Mouse (Mus musculus): ENCODE measurements around the gene Idi1. TPM values are rescaled to one million over a fixed set of nuclear protein-coding genes. Genes with fewer than 3 reads are reported as not detected.
A peak's percentile ranks its signal among the peaks of the same experiment; 100 is the strongest.
"Not testable (repeated sequence)": the region's sequence is repeated elsewhere in the genome, so short reads cannot be mapped to it uniquely, and the experiment has no call there.

Idi1 gene
- total and polyA plus RNA-seq, 3 experiments = 3.0 to 4.9 (median 4.5) TPM

DNA sequence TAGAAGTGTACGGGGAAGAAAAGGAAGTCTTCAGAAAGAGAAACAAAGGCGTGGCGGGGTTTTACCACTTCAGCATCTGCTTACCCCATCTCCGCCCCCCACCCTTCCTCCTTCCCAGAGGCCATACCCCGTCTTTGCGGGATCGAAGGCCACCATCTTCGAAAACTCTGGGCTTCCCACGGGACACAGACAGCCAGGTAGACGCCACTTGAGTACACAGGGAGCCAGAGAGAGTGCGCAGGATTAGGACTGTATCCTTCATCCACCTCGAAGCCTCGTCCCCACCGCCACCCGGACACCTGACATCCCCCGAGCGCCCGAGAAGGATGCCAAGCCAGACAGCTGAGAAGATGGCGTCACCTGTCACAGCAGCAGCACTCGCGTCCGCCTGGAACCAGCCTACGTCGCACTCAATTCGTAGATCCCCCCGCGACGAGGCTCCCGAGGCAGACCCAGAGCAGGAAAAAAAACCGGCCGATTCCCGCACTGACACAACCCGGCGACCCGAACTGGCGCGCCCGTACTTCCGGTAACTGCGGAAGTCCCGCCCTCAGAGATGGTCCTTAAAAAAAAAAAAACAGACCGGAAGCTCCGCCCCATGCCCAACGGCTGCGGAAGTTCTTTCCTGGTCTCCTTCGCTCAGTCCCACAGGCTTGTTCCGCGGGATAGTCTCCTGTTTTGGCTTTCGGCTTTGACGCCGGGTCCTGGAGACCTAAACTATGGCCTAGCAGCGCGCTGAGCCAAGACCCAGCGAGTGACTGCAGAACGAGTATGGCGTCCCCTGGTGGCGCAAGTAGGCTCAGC, 14.6 kb upstream of the Idi1 start:
- peak overlapping the region; percentile 88 for H3K9ac ChIP-seq (ENCODE audit: low read depth, low read length)
- no peaks in the 10 kb centered on the region for H3K79me2 ChIP-seq (replicated peaks; ENCODE audit: control insufficient read depth, insufficient read depth, low read length)
- peak; percentile 91 to 93 for DNase-seq
- TF ChIP-seq POLR2A (IDR thresholded peaks at IDR 0.05; ENCODE audit: insufficient read depth, low read depth, low read length) (peak; percentile 98), CTCF (IDR thresholded peaks at IDR 0.05) (peak; percentile 99), EP300 (IDR thresholded peaks at IDR 0.05; ENCODE audit: insufficient read depth, low read depth, low read length) (peak; percentile 91)
- intact Hi-C loops (cut with DNase I) = loop anchor here (2.0 to 10.0 kb wide), 4 partner anchors 14 to 126 kb away; partner anchors contain the start of genes Gtpbp4 and Idi1
- H3K4me3 ChIP-seq = peak overlapping the region; percentile 87
- peaks cover 27% of the 10 kb centered on the region for H3K36me3 ChIP-seq (ENCODE audit: control insufficient read depth, insufficient read depth, low read length)
- no peaks in the 10 kb centered on the region for H3K27me3 ChIP-seq (ENCODE audit: control insufficient read depth, insufficient read depth, low read length)
- peaks cover 10% of the 10 kb centered on the region for H3K4me1 ChIP-seq (ENCODE audit: control insufficient read depth, insufficient read depth, low read length)
- H3K27ac ChIP-seq = peak overlapping the region; percentile 91
- under 1% methylated on average over 57 of the region's 57 CpGs for WGBS

DNA sequence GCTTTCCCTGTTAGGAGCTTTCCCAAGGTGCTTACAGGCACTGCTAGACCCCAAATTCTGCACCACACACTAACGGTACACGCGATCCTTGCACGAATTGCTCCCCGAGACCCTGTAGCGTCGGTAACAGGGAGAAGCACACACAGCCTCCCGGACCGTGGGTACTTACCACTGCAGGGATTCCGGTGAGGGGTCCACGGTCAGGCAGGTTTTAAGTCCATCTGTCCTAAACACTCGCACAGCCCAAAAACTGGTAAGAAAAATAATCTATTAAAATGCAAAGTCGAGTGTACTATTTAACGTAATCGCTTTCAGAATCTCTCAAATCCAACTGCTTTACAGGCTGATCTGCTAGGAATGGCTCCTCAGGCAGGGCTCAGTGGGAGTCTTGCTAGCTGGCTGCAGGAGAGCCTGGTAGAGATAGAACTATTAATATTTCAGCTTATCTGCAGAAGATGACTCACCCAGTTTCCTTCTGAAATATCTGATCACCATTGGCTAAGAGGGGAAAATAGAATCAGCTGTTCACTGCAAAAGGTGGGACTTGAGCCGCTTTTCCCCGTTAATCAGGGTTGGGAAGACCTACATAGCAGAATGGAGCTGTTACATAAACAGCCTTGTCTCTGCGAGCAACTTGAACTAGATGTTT, 13.9 kb upstream of the Idi1 start, which contains the start of gene Wdr37:
Wdr37 (minus strand) TSS at position 596 of the 649 bp plus-strand sequence.
- Histone ChIP-seq H3K9ac (ENCODE audit: low read depth, low read length) (peak within 1 kb of the TSS; percentile 88), H3K27me3 (ENCODE audit: control insufficient read depth, insufficient read depth, low read length) (no peaks in the 10 kb centered on the region), H3K36me3 (ENCODE audit: control insufficient read depth, insufficient read depth, low read length) (peaks cover 21% of the 10 kb centered on the region), H3K4me3 (peak within 1 kb of the TSS; percentile 87), H3K4me1 (ENCODE audit: control insufficient read depth, insufficient read depth, low read length) (peaks cover 7% of the 10 kb centered on the region), H3K79me2 (replicated peaks; ENCODE audit: control insufficient read depth, insufficient read depth, low read length) (no peaks in the 10 kb centered on the region), H3K27ac (peak within 1 kb of the TSS; percentile 91)
- no peak for DNase-seq
- WGBS = under 1% methylated on average over 18 of the region's 18 CpGs
- intact Hi-C loops (cut with DNase I) = loop anchor here (2.0 to 10.0 kb wide), 4 partner anchors 13 to 125 kb away; partner anchors contain the start of genes Gtpbp4 and Idi1
- TF ChIP-seq CTCF (IDR thresholded peaks at IDR 0.05) (no peak; the same call in 1 of the 2 replicates), POLR2A (IDR thresholded peaks at IDR 0.05; ENCODE audit: insufficient read depth, low read depth, low read length) (no peak), EP300 (IDR thresholded peaks at IDR 0.05; ENCODE audit: insufficient read depth, low read depth, low read length) (no peak; the same call in 1 of the 2 replicates)

DNA sequence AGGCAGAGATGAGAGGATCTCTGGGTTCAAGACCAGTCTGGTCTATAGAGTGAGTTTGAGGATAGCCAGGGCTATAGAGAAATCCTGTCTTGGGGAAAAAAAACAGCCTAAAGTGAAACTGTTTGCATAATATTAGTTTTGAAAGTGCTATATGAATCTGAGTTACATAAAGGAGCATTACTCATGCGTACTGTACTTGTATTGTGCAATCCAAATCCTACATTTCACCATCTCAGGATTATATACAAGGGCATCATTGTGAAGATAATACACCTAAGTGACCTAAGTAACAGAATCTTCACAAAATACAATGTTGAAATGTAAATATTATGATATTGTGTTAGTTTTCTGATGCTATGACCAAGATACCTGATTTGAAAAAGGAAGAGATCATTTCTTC, 11.5 kb upstream of the Idi1 start:
- no peak overlapping the region for H3K27ac ChIP-seq
- H3K79me2 ChIP-seq (replicated peaks; ENCODE audit: control insufficient read depth, insufficient read depth, low read length) = no peaks in the 10 kb centered on the region
- intact Hi-C loops (cut with DNase I) = loop anchor here (10.0 kb wide), 1 partner anchor 89 kb away; no protein-coding TSS in a partner anchor
- H3K4me1 ChIP-seq (ENCODE audit: control insufficient read depth, insufficient read depth, low read length) = peaks cover 3% of the 10 kb centered on the region; the same call in 1 of the 2 replicates
- H3K9ac ChIP-seq (ENCODE audit: low read depth, low read length) = no peak overlapping the region
- no peak for TF ChIP-seq CTCF (IDR thresholded peaks at IDR 0.05)
- no peak for TF ChIP-seq POLR2A (IDR thresholded peaks at IDR 0.05; ENCODE audit: insufficient read depth, low read depth, low read length)
- no peak for TF ChIP-seq EP300 (IDR thresholded peaks at IDR 0.05; ENCODE audit: insufficient read depth, low read depth, low read length)
- no peak overlapping the region for H3K4me3 ChIP-seq
- 98% methylated on average over 1 of the region's 1 CpGs for WGBS
- peaks cover 9% of the 10 kb centered on the region for H3K36me3 ChIP-seq (ENCODE audit: control insufficient read depth, insufficient read depth, low read length)
- no peak for DNase-seq
- H3K27me3 ChIP-seq (ENCODE audit: control insufficient read depth, insufficient read depth, low read length) = no peaks in the 10 kb centered on the region

DNA sequence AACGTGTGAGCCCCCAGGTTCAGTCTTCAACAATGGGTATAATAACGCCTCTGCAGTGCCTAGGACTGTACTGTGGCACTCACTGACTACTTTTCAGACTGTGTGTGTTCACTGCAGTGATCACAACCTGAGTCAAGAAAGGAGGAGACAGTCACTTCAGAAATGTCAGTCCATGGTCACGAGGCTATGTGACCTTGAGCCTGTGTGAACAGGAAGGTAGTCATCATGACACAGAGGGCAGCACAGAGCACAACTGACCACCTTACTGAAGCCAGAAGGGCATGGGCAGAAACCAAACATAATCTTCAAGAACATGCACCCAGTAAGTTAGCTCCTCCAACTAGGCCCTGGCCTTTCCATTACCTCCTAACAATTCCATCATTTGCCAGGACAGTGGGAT, 3.7 kb upstream of the Idi1 start:
- TF ChIP-seq POLR2A (IDR thresholded peaks at IDR 0.05; ENCODE audit: insufficient read depth, low read depth, low read length) (no peak), EP300 (IDR thresholded peaks at IDR 0.05; ENCODE audit: insufficient read depth, low read depth, low read length) (no peak), CTCF (IDR thresholded peaks at IDR 0.05) (no peak)
- H3K27me3 ChIP-seq (ENCODE audit: control insufficient read depth, insufficient read depth, low read length) = no peaks in the 10 kb centered on the region
- no peak for DNase-seq
- H3K4me3 ChIP-seq = no peak overlapping the region
- no peak overlapping the region for H3K9ac ChIP-seq (ENCODE audit: low read depth, low read length)
- intact Hi-C loops (cut with DNase I) = no loop called here
- WGBS = 55% methylated on average over 3 of the region's 3 CpGs
- H3K4me1 ChIP-seq (ENCODE audit: control insufficient read depth, insufficient read depth, low read length) = no peaks in the 10 kb centered on the region
- H3K36me3 ChIP-seq (ENCODE audit: control insufficient read depth, insufficient read depth, low read length) = no peaks in the 10 kb centered on the region
- H3K79me2 ChIP-seq (replicated peaks; ENCODE audit: control insufficient read depth, insufficient read depth, low read length) = no peaks in the 10 kb centered on the region
- no peak overlapping the region for H3K27ac ChIP-seq

DNA sequence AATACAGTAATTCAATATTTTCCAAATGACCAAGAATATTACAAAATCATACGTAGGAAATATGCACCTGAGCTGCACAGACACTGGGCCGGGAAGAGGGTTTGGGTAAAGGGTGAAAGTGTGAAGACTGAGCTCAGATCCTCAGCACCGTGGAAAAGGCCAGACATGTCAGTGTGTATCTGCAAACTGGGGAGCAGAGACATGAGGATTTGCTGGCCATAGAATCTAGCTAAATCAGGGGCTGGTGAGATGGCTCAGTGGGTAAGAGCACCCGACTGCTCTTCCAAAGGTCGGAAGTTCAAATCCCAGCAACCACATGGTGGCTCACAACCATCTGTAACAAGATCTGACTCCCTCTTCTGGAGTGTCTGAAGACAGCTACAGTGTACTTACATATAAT, 1.4 kb upstream of the Idi1 start:
- intact Hi-C loops (cut with DNase I) = loop anchor here (2.0 kb wide), 3 partner anchors 13 to 109 kb away; partner anchors contain the start of gene Wdr37
- not testable (repeated sequence) for H3K4me3 ChIP-seq; H3K79me2 ChIP-seq (replicated peaks; ENCODE audit: control insufficient read depth, insufficient read depth, low read length); H3K36me3 ChIP-seq (ENCODE audit: control insufficient read depth, insufficient read depth, low read length); H3K4me1 ChIP-seq (ENCODE audit: control insufficient read depth, insufficient read depth, low read length); H3K27ac ChIP-seq; DNase-seq; H3K27me3 ChIP-seq (ENCODE audit: control insufficient read depth, insufficient read depth, low read length); H3K9ac ChIP-seq (ENCODE audit: low read depth, low read length)
- WGBS = 78% methylated on average over 5 of the region's 5 CpGs

Measured in heart, adult 2 months (tissue).